ENCODE assay signal across 15 mouse cellular contexts in genomic region chr6:86078361-86079010, GRCm38 (mm10). TPM values are rescaled to one million over a fixed set of nuclear protein-coding genes. Genes with fewer than 3 reads are reported as not detected.
DNase-seq lines count a peak whose midpoint lies in the region; ATAC-seq and TF ChIP-seq lines count a peak whose summit lies in the region.
"Had no signal": no experiment of that assay in that cellular context is flagged by ENCODE, and none has a peak within 500 bp of the region (broad histone marks: within the 10 kb centered on the region; RNA-seq: fewer than 3 reads in every experiment).

No protein-coding gene starts in this region.

- peak overlapping the region; percentile 74 for H3K9ac ChIP-seq in heart, embryonic 11.5 days (ENCODE audit: low read depth, low read length)
- H3K9ac ChIP-seq in neural tube, embryonic 12.5 days = no peak overlapping the region
- H3K9ac ChIP-seq in liver, embryonic 12.5 days = peak overlapping the region; percentile 90
- H3K9ac ChIP-seq in stomach, postnatal 0 days (ENCODE audit: low read length) = no peak overlapping the region
- H3K9ac ChIP-seq: intestine, embryonic 15.5 days had no signal

- H3K36me3 ChIP-seq in heart, embryonic 11.5 days (ENCODE audit: control insufficient read depth, insufficient read depth, low read length) = no peaks in the 10 kb centered on the region
- peaks cover 5% of the 10 kb centered on the region; the same call in 1 of the 2 replicates for H3K36me3 ChIP-seq in neural tube, embryonic 12.5 days
- peaks cover 35% of the 10 kb centered on the region for H3K36me3 ChIP-seq in liver, embryonic 12.5 days
- no peaks in the 10 kb centered on the region for H3K36me3 ChIP-seq in stomach, postnatal 0 days (ENCODE audit: control insufficient read depth, insufficient read depth, low read length)
- H3K36me3 ChIP-seq: intestine, embryonic 15.5 days had no signal

- H3K4me3 ChIP-seq in heart, embryonic 11.5 days (ENCODE audit: low read depth, low read length) = peak overlapping the region; percentile 40
- no peak overlapping the region for H3K4me3 ChIP-seq in neural tube, embryonic 12.5 days
- peak overlapping the region; percentile 72 for H3K4me3 ChIP-seq in liver, embryonic 12.5 days
- no peak overlapping the region for H3K4me3 ChIP-seq in olfactory bulb, adult 2 months (ENCODE audit: insufficient read depth, low read depth, low read length)
- no peak overlapping the region for H3K4me3 ChIP-seq in stomach, postnatal 0 days (ENCODE audit: low read depth, low read length)
- H3K4me3 ChIP-seq: intestine, embryonic 15.5 days; myocyte had no signal

- DNase-seq in heart, postnatal 25 days (ENCODE audit: low spot score) = no peak
- DNase-seq in neural tube, embryonic 10.5 days (ENCODE audit: extremely low spot score, low spot score) = no peak
- DNase-seq in stomach, postnatal 0 days (ENCODE audit: low spot score) = no peak
- DNase-seq in gastrocnemius, postnatal 10 days = no peak
- DNase-seq: adrenal gland, adult 8-10 months; B cell, adult 2 months; cerebellum, adult 11 months; kidney, postnatal 4 days; lung, postnatal 14 days had no signal

- H3K27ac ChIP-seq in heart, embryonic 11.5 days (ENCODE audit: low read depth, low read length) = peak overlapping the region; percentile 58; the same call in 1 of the 2 replicates
- H3K27ac ChIP-seq in neural tube, embryonic 12.5 days = no peak overlapping the region
- H3K27ac ChIP-seq in liver, embryonic 12.5 days = peak overlapping the region; percentile 90
- peak overlapping the region; percentile 76 for H3K27ac ChIP-seq in olfactory bulb, adult 2 months (ENCODE audit: insufficient read depth, low read depth, low read length)
- no peak overlapping the region for H3K27ac ChIP-seq in stomach, postnatal 0 days (replicated peaks)
- H3K27ac ChIP-seq: intestine, embryonic 15.5 days had no signal

- intact Hi-C loops in heart, postnatal 25 days (cut with DNase I) = no loop called here

- ATAC-seq in heart, embryonic 11.5 days (replicated peaks; ENCODE audit: insufficient number of reproducible peaks, low FRiP score, low TSS enrichment) = no peak
- ATAC-seq in neural tube, embryonic 12.5 days (ENCODE audit: low FRiP score, low read depth) = 0 out of 2 replicates have a peak, but pooled peaks have one; percentile 21
- peak; percentile 16 for ATAC-seq in liver, embryonic 12.5 days
- no peak for ATAC-seq in stomach, postnatal 0 days (ENCODE audit: low FRiP score, low TSS enrichment)

- H3K27me3 ChIP-seq in heart, embryonic 11.5 days (ENCODE audit: control insufficient read depth, insufficient read depth, low read length) = no peaks in the 10 kb centered on the region
- no peaks in the 10 kb centered on the region for H3K27me3 ChIP-seq in neural tube, embryonic 12.5 days (replicated peaks)
- H3K27me3 ChIP-seq in liver, embryonic 12.5 days (replicated peaks) = no peaks in the 10 kb centered on the region
- no peaks in the 10 kb centered on the region for H3K27me3 ChIP-seq in stomach, postnatal 0 days (ENCODE audit: control insufficient read depth, insufficient read depth, low read length)
- H3K27me3 ChIP-seq: intestine, embryonic 15.5 days had no signal

- no peak for TF ChIP-seq CTCF in olfactory bulb, adult 2 months (IDR thresholded peaks at IDR 0.05; ENCODE audit: insufficient read depth, low read depth, low read length)
- no peak for TF ChIP-seq CTCF in stomach, postnatal 0 days (IDR thresholded peaks at IDR 0.05; ENCODE audit: low read depth)

- H3K4me2 ChIP-seq in heart, embryonic 11.5 days = peak overlapping the region; percentile 50
- no peak overlapping the region for H3K4me2 ChIP-seq in neural tube, embryonic 12.5 days (replicated peaks)
- H3K4me2 ChIP-seq in liver, embryonic 12.5 days = peak overlapping the region; percentile 91
- no peak overlapping the region for H3K4me2 ChIP-seq in stomach, postnatal 0 days (replicated peaks; ENCODE audit: low read depth)
- H3K4me2 ChIP-seq: intestine, embryonic 15.5 days had no signal

- WGBS in heart, embryonic 11.5 days (ENCODE audit: insufficient replicate concordance) = 72% methylated on average over 1 of the region's 1 CpGs
- WGBS in neural tube, embryonic 12.5 days = 81% methylated on average over 1 of the region's 1 CpGs
- WGBS in liver, embryonic 12.5 days (ENCODE audit: insufficient replicate concordance) = 33% methylated on average over 1 of the region's 1 CpGs
- WGBS in olfactory bulb, adult 2 months = 68% methylated on average over 1 of the region's 1 CpGs
- WGBS in stomach, postnatal 0 days = 50% methylated on average over 1 of the region's 1 CpGs

- H3K9me3 ChIP-seq in heart, embryonic 11.5 days (replicated peaks; ENCODE audit: control insufficient read depth, low read length) = no peaks in the 10 kb centered on the region
- no peaks in the 10 kb centered on the region for H3K9me3 ChIP-seq in neural tube, embryonic 12.5 days
- no peaks in the 10 kb centered on the region for H3K9me3 ChIP-seq in liver, embryonic 12.5 days (replicated peaks)
- H3K9me3 ChIP-seq in stomach, postnatal 0 days (ENCODE audit: control insufficient read depth, low read length) = no peaks in the 10 kb centered on the region
- H3K9me3 ChIP-seq: intestine, embryonic 15.5 days had no signal

- TF ChIP-seq POLR2A in olfactory bulb, adult 2 months (IDR thresholded peaks at IDR 0.05; ENCODE audit: insufficient read depth, low read depth, low read length) = no peak

- no peak for TF ChIP-seq EP300 in stomach, postnatal 0 days (optimal IDR thresholded peaks at IDR 0.05)

- H3K4me1 ChIP-seq in heart, embryonic 11.5 days (ENCODE audit: control insufficient read depth, insufficient read depth, low read length) = no peaks in the 10 kb centered on the region
- H3K4me1 ChIP-seq in neural tube, embryonic 12.5 days = peaks cover 38% of the 10 kb centered on the region
- H3K4me1 ChIP-seq in liver, embryonic 12.5 days = peaks cover 80% of the 10 kb centered on the region
- H3K4me1 ChIP-seq in olfactory bulb, adult 2 months (ENCODE audit: control insufficient read depth, insufficient read depth, low read length) = peaks cover 49% of the 10 kb centered on the region
- H3K4me1 ChIP-seq in stomach, postnatal 0 days (replicated peaks; ENCODE audit: control insufficient read depth, insufficient read depth) = no peaks in the 10 kb centered on the region
- H3K4me1 ChIP-seq: intestine, embryonic 15.5 days had no signal

RNA-seq across cellular contexts. Expression of gene Add2, which starts 50.0 kb away (rescaled TPM):
- 11.9 and 16.4 TPM in 2 replicates for polyA plus RNA-seq in heart, embryonic 11.5 days (2014; fragmentation: Nextera tagmentation; extraction: Ambion mirVana)
- total RNA-seq in heart, postnatal 25 days (2021) = under 1 TPM; 0.29 to 0.31 TPM
- 110 and 116 TPM in 2 replicates for polyA plus RNA-seq in neural tube, embryonic 12.5 days (2016; fragmentation: Nextera tagmentation; extraction: Ambion mirVana)
- 96.9 and 97.2 TPM in 2 replicates for polyA plus RNA-seq in liver, embryonic 12.5 days (2016; fragmentation: Nextera tagmentation; extraction: Ambion mirVana)
- 39.6 TPM in 1 of 2 replicates, not detected in the other for polyA plus RNA-seq in olfactory bulb, adult 2 months (2012; ENCODE audit: insufficient read depth, insufficient read length, low replicate concordance, missing spikeins)
- 1.6 and 2.1 TPM in 2 replicates for polyA plus RNA-seq in stomach, postnatal 0 days (2015; fragmentation: Nextera tagmentation; extraction: Ambion mirVana)
- 1 to 10 TPM in 1 of 2 experiments, under 1 TPM in 1; 0.68 to 1.9 TPM for total RNA-seq in gastrocnemius, postnatal 10 days (2021)

Comparison
In these comparisons a context has a peak if more than half of its experiments do, and no peak if none do; other contexts are left out.
1. ATAC-seq: peak in neural tube, embryonic 12.5 days (single experiment) and liver, embryonic 12.5 days (single experiment); none in heart, embryonic 11.5 days (single experiment) and stomach, postnatal 0 days (single experiment).
2. H3K27ac ChIP-seq: peak in heart, embryonic 11.5 days (single experiment), liver, embryonic 12.5 days (single experiment) and olfactory bulb, adult 2 months (single experiment); none in neural tube, embryonic 12.5 days (single experiment) and stomach, postnatal 0 days (single experiment).
3. H3K4me2 ChIP-seq: peak in heart, embryonic 11.5 days (single experiment) and liver, embryonic 12.5 days (single experiment); none in neural tube, embryonic 12.5 days (single experiment) and stomach, postnatal 0 days (single experiment).
4. H3K4me3 ChIP-seq: peak in heart, embryonic 11.5 days (single experiment) and liver, embryonic 12.5 days (single experiment); none in neural tube, embryonic 12.5 days (single experiment), olfactory bulb, adult 2 months (single experiment) and stomach, postnatal 0 days (single experiment).
5. H3K9ac ChIP-seq: peak in heart, embryonic 11.5 days (single experiment) and liver, embryonic 12.5 days (single experiment); none in neural tube, embryonic 12.5 days (single experiment) and stomach, postnatal 0 days (single experiment).